Mouse (Mus musculus): ENCODE measurements at regions not wholly inside any gene's neighbourhood (a gene's known extent, or its start where the extent isn't known, plus 50 kb on each side); places are given as distances from the start of the nearest gene placed in this dataset.

- DNase-seq (ENCODE audit: low spot score) = peak; percentile 26
These were observed 226.5 kb upstream of the Mphosph6 start for GRCm38 (mm10) chr8:118028061-118028850.

DNA sequence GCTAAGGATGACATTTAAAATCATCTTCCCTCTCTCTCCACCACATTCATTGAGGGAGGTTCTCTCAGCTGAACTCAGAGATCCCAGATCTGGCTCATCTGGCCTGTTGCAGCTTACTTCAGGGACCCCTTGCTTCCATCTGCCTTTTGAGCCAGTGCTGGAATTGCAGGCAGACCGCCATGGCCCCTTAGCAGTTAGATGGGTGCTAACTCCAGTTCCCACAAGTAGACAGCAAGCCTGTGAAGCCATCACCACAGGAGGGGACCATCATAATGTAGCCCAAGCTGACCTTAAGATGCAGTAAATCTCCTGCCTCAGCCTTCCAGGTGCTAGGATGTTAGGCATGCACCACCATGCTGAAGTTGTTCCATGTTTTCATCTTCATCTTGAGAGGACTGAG, 221.7 kb upstream of the Mphosph6 start:
- no peak for DNase-seq (ENCODE audit: low spot score)

- DNase-seq (ENCODE audit: low spot score) = no peak
These were observed 220.2 kb upstream of the Mphosph6 start for GRCm38 (mm10) chr8:118021978-118022377.

GRCm38 (mm10) chr8:118017261-118017660, 215.5 kb upstream of the Mphosph6 start:
- DNase-seq (ENCODE audit: low spot score) = no peak

GRCm38 (mm10) chr8:118005186-118005585, 203.4 kb upstream of the Mphosph6 start:
- DNase-seq (ENCODE audit: low spot score) = no peak

DNA sequence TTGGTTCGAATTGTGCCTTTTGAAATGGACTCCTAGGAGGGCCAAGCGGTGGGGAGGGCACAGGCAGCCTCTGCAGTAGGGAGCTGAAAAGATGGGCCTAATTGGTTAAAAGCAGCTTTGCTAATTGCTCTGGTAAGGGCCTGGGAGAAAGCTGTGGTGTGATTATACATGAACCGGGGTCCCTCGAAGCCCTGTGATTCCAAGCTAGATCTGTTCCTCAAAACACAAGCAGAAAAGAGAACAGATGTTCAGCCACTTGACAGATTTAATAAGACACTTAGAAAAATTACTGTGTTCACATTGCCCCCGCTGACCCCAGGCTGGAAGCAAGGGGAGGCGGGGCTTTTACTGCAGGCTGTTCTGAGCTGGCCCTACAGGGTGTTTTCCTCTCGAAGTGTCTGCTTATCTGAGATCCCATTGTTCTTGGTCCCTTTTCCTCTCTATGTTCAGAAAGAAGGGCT, 202.7 kb upstream of the Mphosph6 start:
- no peak for DNase-seq (ENCODE audit: low spot score)

DNA sequence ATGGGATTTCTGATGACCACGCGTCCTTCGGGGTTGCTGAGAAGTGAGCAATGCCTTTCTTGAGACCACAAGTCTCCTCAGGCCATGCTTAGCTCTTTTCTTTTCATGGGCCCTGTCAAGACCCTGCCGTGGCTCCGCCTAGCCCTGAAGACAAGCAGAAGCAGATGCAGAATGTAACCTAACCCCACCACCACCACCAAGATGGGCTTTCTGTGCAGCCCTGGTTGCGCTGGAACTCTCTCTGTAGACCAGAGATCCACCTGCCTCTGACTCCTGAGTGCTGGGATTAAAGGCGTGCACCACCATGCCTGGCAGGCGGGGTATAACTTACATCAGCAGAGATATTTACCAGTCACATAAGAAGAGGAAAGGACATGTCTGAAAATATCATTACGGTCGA, 199.4 kb upstream of the Mphosph6 start:
- no peak for DNase-seq (ENCODE audit: low spot score)

GRCm38 (mm10) chr8:117991826-117992225, 190.1 kb upstream of the Mphosph6 start:
- DNase-seq (ENCODE audit: low spot score) = no peak

GRCm38 (mm10) chr8:117988781-117989180, 187.0 kb upstream of the Mphosph6 start:
- peak; percentile 8 for DNase-seq (ENCODE audit: low spot score)

DNA sequence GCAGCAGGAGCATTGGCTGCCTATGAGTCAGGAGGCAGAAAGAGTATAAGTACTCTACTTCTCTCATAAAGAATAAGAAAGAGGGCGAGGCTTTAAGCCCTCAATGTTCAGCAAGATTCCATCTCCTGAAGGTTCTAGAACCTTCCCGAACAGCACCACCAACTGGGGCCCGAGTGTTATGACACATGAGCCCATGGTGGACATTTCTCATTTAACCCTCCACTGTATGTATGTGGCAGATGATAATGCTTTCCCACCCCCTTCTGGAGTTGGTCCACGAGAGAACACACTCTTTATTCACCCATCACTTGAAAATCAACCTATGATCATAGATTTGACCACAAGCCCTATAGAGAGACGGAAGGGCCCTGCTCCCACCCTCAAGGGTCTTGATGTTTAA, 166.6 kb upstream of the Mphosph6 start:
- DNase-seq (ENCODE audit: low spot score) = no peak

DNA sequence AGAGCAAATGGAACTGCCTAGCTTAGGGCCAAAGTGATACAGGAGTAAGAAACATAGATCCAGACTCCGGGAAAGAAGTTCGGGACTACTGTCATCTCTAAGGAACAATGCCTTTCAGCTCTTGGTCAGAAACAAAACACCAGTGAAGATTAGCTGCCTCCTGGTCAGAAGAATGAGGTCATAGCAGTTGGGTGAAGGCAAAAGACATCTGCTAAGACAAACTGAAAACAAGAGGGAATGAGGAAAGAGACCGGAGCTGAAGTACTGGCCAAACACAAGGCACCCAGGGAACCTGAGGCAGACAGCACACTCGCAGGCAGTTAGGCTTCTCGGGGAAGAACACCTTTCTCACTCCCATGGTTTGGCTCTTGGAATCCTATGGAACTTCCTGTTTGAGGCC, 164.8 kb upstream of the Mphosph6 start:
- DNase-seq (ENCODE audit: low spot score) = no peak

DNA sequence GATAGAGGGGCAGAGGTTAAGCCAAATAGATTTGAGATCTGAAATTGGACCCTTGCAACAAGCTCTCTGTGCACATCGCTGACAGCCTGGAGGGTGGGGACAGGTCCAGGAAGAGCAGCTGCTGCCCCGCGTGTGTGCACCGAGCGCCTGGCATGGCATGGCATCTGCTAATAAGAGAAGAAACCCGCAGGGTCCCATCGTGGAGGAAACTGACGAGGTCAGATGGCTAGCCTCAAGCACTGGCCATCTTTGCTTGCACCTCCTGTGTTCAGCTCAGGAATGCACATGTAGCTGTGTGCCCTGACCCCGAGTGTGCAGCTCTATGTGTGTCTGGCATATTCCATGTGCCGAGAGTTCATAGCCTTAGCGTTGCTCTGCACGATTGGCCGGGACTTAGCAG, 161.7 kb upstream of the Mphosph6 start:
- no peak for DNase-seq (ENCODE audit: low spot score)

- DNase-seq (ENCODE audit: low spot score) = no peak
These were observed 160.9 kb upstream of the Mphosph6 start for GRCm38 (mm10) chr8:117962666-117963065.

DNA sequence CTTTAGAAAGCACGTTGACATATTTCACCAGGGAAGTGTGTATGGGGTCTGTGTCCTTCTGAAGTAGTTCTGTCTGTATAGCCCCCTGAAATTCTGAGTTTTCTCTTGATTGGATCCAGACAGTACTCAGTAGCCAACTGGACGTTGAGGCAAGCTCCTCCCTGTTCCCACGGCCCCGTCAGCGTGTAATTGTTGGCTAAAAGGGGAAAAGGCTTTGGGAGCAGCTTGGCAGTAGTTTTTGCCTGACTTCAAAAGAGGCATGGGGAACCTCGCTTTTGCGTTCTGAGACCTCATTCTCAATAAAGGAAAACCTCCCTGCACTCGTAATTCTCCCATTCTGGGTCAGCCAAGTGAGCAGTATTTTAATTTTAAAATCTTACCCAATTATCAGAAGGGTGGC, 157.8 kb upstream of the Mphosph6 start:
- DNase-seq (ENCODE audit: low spot score) = no peak

- no peak for DNase-seq (ENCODE audit: low spot score)
These were observed 157.2 kb upstream of the Mphosph6 start for GRCm38 (mm10) chr8:117958914-117959313.

GRCm38 (mm10) chr8:117951656-117952055, 149.9 kb upstream of the Mphosph6 start:
- no peak for DNase-seq (ENCODE audit: low spot score)

DNA sequence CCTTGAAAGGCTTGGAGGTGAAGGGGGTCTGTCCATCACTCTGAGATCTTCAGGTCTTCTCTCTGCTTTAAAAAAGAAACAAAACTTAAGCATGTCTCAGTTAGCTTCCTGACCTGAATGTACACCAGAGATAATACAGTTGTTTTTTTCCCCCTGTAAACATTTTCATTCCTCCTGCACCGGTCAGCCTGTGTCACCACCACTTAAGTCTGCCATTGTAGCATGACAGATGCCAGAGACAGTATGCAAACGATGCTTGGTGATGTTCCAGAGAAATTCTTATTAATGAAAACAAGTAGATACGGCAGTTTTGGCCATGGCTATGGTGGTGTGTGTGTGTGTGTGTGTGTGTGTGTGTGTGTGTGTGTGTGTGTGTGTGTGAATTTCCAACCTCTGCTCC, 144.8 kb upstream of the Mphosph6 start:
- DNase-seq (ENCODE audit: low spot score) = no peak

GRCm38 (mm10) chr8:117934566-117935094, 132.9 kb upstream of the Mphosph6 start:
- DNase-seq (ENCODE audit: low spot score) = no peak

GRCm38 (mm10) chr8:117930687-117931086, 128.9 kb upstream of the Mphosph6 start:
- DNase-seq (ENCODE audit: low spot score) = peak; percentile 21

GRCm38 (mm10) chr8:117929606-117930005, 127.9 kb upstream of the Mphosph6 start:
- no peak for DNase-seq (ENCODE audit: low spot score)

DNA sequence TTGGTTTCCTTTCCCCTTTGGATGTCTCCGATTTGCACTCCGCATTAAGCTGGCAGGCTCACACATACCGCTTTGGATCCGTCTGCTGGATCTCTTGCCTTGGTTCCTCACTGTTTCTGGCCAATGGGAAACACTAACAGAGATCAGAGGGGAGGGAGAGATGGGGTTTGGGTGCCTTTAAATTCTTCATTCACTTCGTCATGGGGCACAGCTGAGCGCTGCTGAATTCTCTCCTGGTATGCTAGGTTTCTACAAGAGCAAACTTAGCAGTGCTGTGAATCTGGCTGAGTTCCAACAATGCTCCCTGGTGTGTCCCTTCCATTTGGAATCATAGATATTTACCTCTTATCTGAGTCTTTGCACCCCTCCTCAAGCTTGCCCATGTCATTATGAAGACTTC, 121.6 kb upstream of the Mphosph6 start:
- no peak for DNase-seq (ENCODE audit: low spot score)

- no peak for DNase-seq (ENCODE audit: low spot score)
These were observed 101.3 kb upstream of the Mphosph6 start for GRCm38 (mm10) chr8:117903052-117903451.

- no peak for DNase-seq (ENCODE audit: low spot score)
These were observed 98.1 kb upstream of the Mphosph6 start for GRCm38 (mm10) chr8:117899892-117900291.

DNA sequence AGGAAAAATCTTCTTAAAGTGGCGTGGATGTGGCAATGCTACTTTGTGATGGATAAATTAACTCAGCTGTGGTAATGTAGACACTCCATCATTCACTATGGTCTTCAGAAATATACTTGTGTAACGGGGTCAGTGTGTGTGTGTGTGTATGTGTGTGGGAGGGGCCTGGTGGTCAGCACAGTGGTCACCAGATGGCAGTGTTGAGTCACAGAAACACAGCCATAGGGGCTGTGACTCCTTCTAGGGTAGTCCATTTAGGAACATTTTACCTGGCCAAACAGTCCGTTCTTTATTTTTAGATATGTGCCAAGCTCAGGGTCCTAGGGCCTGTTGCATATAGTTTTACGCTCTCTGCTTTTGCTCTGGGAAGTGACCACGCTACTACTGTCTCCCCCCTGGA, 96.3 kb upstream of the Mphosph6 start:
- DNase-seq (ENCODE audit: low spot score) = no peak
